Comparison of ENCODE assay signal across 21 mouse cellular contexts in genomic region chr7:131548473-131548872, GRCm38 (mm10). TPM values are rescaled to one million over a fixed set of nuclear protein-coding genes. Genes with fewer than 3 reads are reported as not detected.
"Had no signal": no experiment of that assay in that cellular context is flagged by ENCODE, and none has a peak within 500 bp of the region (broad histone marks: within the 10 kb centered on the region; RNA-seq: fewer than 3 reads in every experiment).

Gene Hmx2 (plus strand): TSS chr7:131548773.

- H3K4me3 ChIP-seq: liver, embryonic 15.5 days; lung, embryonic 15.5 days; megakaryocyte, embryonic 14.5 days; midbrain, embryonic 12.5 days; neural tube, embryonic 13.5 days; stomach, embryonic 15.5 days had no signal

- H3K9me3 ChIP-seq: liver, embryonic 15.5 days; lung, embryonic 15.5 days; midbrain, embryonic 12.5 days; neural tube, embryonic 13.5 days; stomach, embryonic 15.5 days had no signal

- H3K4me2 ChIP-seq: liver, embryonic 15.5 days; lung, embryonic 15.5 days; midbrain, embryonic 12.5 days; neural tube, embryonic 13.5 days; stomach, embryonic 15.5 days had no signal

- H3K36me3 ChIP-seq: liver, embryonic 15.5 days; lung, embryonic 15.5 days; midbrain, embryonic 12.5 days; neural tube, embryonic 13.5 days; stomach, embryonic 15.5 days had no signal

- H3K27ac ChIP-seq: liver, embryonic 15.5 days; lung, embryonic 15.5 days; macrophage; midbrain, embryonic 12.5 days; neural tube, embryonic 13.5 days; stomach, embryonic 15.5 days; stomach, postnatal 0 days had no signal

- ATAC-seq: liver, postnatal 0 days; lung, postnatal 0 days had no signal

- DNase-seq: liver, postnatal 0 days; lung, adult 2 months; lung, postnatal 14 days; lung, postnatal 36 days; midbrain, embryonic 14.5 days; right cerebral cortex, postnatal 14 days; thymus, adult 2 months; thymus, postnatal 25 days; thymus, postnatal 4 days had no signal

- H3K9ac ChIP-seq: liver, embryonic 15.5 days; liver, postnatal 0 days; lung, embryonic 15.5 days; midbrain, embryonic 12.5 days; neural tube, embryonic 13.5 days; stomach, embryonic 15.5 days had no signal

RNA-seq across cellular contexts. Expression of gene Hmx2, which starts in this region (rescaled TPM):
- polyA plus RNA-seq: liver, embryonic 15.5 days; liver, postnatal 0 days; lung, adult 2 months; lung, embryonic 15.5 days; lung, postnatal 0 days; macrophage; spleen, adult 2 months; testis, adult 2 months; urinary bladder, adult 2 months had no signal
